Mouse (Mus musculus) monocyte, adult 2 months (primary cell): ENCODE results near the gene Olfr870.
"Not testable (repeated sequence)": the region's sequence is repeated elsewhere in the genome, so short reads cannot be mapped to it uniquely, and the experiment has no call there.

ENCODE experiments used
- DNase-seq, 2 experiments: peaks; one replicate each; pipeline ENCODE4 v3.0.0; 2022; ENCODE audit warnings: low spot score in 2 of 2, low read depth in 1 of 2

Gene Olfr870

GRCm38 (mm10) chr9:20173957-20174356 is at the start of gene Olfr870:
Gene Olfr870, minus strand, starts transcription at chr9:20174057.
- no peak for DNase-seq

GRCm38 (mm10) chr9:20211907-20212306 is 38.0 kb upstream of the Olfr870 start, which contains the start of gene Olfr871:
Gene Olfr871, plus strand, starts transcription at chr9:20212207.
- no peak for DNase-seq

- no peak for DNase-seq
These were observed 37.6 kb upstream of the Olfr870 start for GRCm38 (mm10) chr9:20211477-20211876.

- DNase-seq = no peak
These were observed 37.0 kb upstream of the Olfr870 start for GRCm38 (mm10) chr9:20210812-20211211.

GRCm38 (mm10) chr9:20203413-20203984 is 29.6 kb upstream of the Olfr870 start:
- DNase-seq = not testable (repeated sequence)

GRCm38 (mm10) chr9:20202131-20202530 is 28.3 kb upstream of the Olfr870 start:
- DNase-seq = no peak

- DNase-seq = no peak
These were observed 5.6 kb upstream of the Olfr870 start for GRCm38 (mm10) chr9:20179463-20179862.

GRCm38 (mm10) chr9:20149706-20150105 is 24.2 kb downstream of the Olfr870 start:
- DNase-seq = no peak

- no peak for DNase-seq
These were observed 45.1 kb downstream of the Olfr870 start, which contains the start of gene Olfr869 for GRCm38 (mm10) chr9:20128709-20129108. Gene Olfr869, plus strand, starts transcription at chr9:20129009.
